Mouse (Mus musculus) spleen, adult 2 months (tissue): Measurements from ENCODE around the gene Rnf144a. TPM values are rescaled to one million over a fixed set of nuclear protein-coding genes. Genes with fewer than 3 reads are reported as not detected.

Experiments
- DNase-seq, 2 experiments: peaks; one replicate each; pipeline versions ENCODE4 v3.0.0 to v3.0.0-alpha.2; 2012 to 2021; ENCODE audit warnings: low spot score in 2 of 2, low read depth in 1 of 2
- H3K27ac ChIP-seq: fragments of 200-500 bp; 2 replicates; pipeline ENCODE4 v1.5.1; 2012; ENCODE audit warnings: low read length, inconsistent platforms; ENCODE audit not compliant: insufficient read depth
- H3K27me3 ChIP-seq: fragments of 200-500 bp; 2 replicates; pipeline ENCODE4 v1.6.1; 2012; ENCODE audit warnings: mild to moderate bottlenecking, moderate library complexity, low read length, inconsistent platforms; ENCODE audit not compliant: control insufficient read depth, insufficient read depth
- H3K36me3 ChIP-seq: fragments of 200-500 bp; 2 replicates; pipeline ENCODE4 v1.6.1; 2012; ENCODE audit warnings: mild to moderate bottlenecking, low read length, inconsistent platforms; ENCODE audit not compliant: control insufficient read depth, insufficient read depth
- H3K4me1 ChIP-seq: fragments of 200-500 bp; 2 replicates; pipeline ENCODE4 v1.6.1; 2011; ENCODE audit warnings: inconsistent platforms; ENCODE audit not compliant: control insufficient read depth, insufficient read depth, insufficient read length
- H3K4me3 ChIP-seq: fragments of 200-500 bp; 2 replicates; pipeline ENCODE4 v1.5.1; 2011; ENCODE audit warnings: mild to moderate bottlenecking, inconsistent platforms; ENCODE audit not compliant: insufficient read depth, insufficient read length; ENCODE audit errors: extremely low read depth
- CTCF ChIP-seq: fragments of 200-500 bp; IDR thresholded peaks from 2 replicates; pipeline ENCODE4 v1.5.1; 2011; ENCODE audit warnings: mild to moderate bottlenecking, inconsistent platforms; ENCODE audit not compliant: insufficient read depth, insufficient read length, insufficient replicate concordance; ENCODE audit errors: extremely low read depth
- POLR2A ChIP-seq: fragments of 200-500 bp; IDR thresholded peaks from 2 replicates; pipeline ENCODE4 v1.6.1; 2011; ENCODE audit warnings: low read depth, low read length, inconsistent platforms
- WGBS: fragments of 180-500 bp; shearing (Covaris S2); methylation state at CpG from one replicate; pipeline ENCODE4 v1.1.7; 2018; 5-methylcytosine and 5-hydroxymethylcytosine counted together
- polyA plus RNA-seq: library from polyadenylated mRNA; depleted of rRNA; stranded (reverse); fragments of >200 nt; gene quantifications from 2 replicates; pipeline ENCODE4 v1.2.3, GENCODE M21; 2012

The Rnf144a gene
- polyA plus RNA-seq, 1 experiment: 17.7 TPM

- WGBS: 85% methylated on average over 2 of the region's 2 CpGs
- peaks cover 3% of the 10 kb centered on the region; the same call in 1 of the 2 replicates for H3K4me1 ChIP-seq
- DNase-seq: peak in 1 of 2 experiments; percentile 38
- H3K4me3 ChIP-seq: no peak overlapping the region
- no peaks in the 10 kb centered on the region for H3K36me3 ChIP-seq
- H3K27me3 ChIP-seq: no peaks in the 10 kb centered on the region
- TF ChIP-seq POLR2A (no peak), CTCF (no peak)
- H3K27ac ChIP-seq: no peak overlapping the region
Measured at GRCm38 (mm10) chr12:26424841-26425240, 9.8 kb upstream of the Rnf144a start.

GRCm38 (mm10) chr12:26418322-26418721 lies 3.3 kb upstream of the Rnf144a start:
- Histone ChIP-seq H3K4me1 (peaks cover 15% of the 10 kb centered on the region; the same call in 1 of the 2 replicates), H3K27ac (peak overlapping the region; percentile 87), H3K27me3 (no peaks in the 10 kb centered on the region), H3K4me3 (no peak overlapping the region), H3K36me3 (no peaks in the 10 kb centered on the region)
- WGBS: 17% methylated on average over 4 of the region's 4 CpGs
- DNase-seq: peak in 1 of 2 experiments; percentile 66
- TF ChIP-seq CTCF (no peak), POLR2A (no peak)

- 88% methylated on average over 7 of the region's 7 CpGs for WGBS
- no peaks in the 10 kb centered on the region for H3K27me3 ChIP-seq
- H3K27ac ChIP-seq: no peak overlapping the region
- no peak for DNase-seq
- no peaks in the 10 kb centered on the region for H3K36me3 ChIP-seq
- H3K4me3 ChIP-seq: no peak overlapping the region
- H3K4me1 ChIP-seq: peaks cover 13% of the 10 kb centered on the region; the same call in 1 of the 2 replicates
- no peak for TF ChIP-seq POLR2A
- no peak for TF ChIP-seq CTCF
Measured at GRCm38 (mm10) chr12:26416636-26417295, 1.7 kb upstream of the Rnf144a start.

- WGBS: under 1% methylated on average over 64 of the region's 64 CpGs
- peak in 1 of 2 experiments; percentile 48 for DNase-seq
- H3K36me3 ChIP-seq: no peaks in the 10 kb centered on the region
- peaks cover 25% of the 10 kb centered on the region for H3K4me1 ChIP-seq
- peak overlapping the region; percentile 50; the same call in 1 of the 2 replicates for H3K27ac ChIP-seq
- TF ChIP-seq CTCF: no peak
- TF ChIP-seq POLR2A: no peak
- H3K4me3 ChIP-seq: peak overlapping the region; percentile 88
- no peaks in the 10 kb centered on the region for H3K27me3 ChIP-seq
Measured at GRCm38 (mm10) chr12:26414451-26415103, 477 bp downstream of the Rnf144a start.

GRCm38 (mm10) chr12:26413961-26414411 lies 1.1 kb downstream of the Rnf144a start:
- no peak for DNase-seq
- peak overlapping the region; percentile 88 for H3K4me3 ChIP-seq
- WGBS: 36% methylated on average over 8 of the region's 8 CpGs
- H3K4me1 ChIP-seq: peaks cover 25% of the 10 kb centered on the region
- no peaks in the 10 kb centered on the region for H3K27me3 ChIP-seq
- H3K36me3 ChIP-seq: no peaks in the 10 kb centered on the region
- no peak for TF ChIP-seq POLR2A
- no peak overlapping the region for H3K27ac ChIP-seq

- 91% methylated on average over 6 of the region's 6 CpGs for WGBS
- TF ChIP-seq POLR2A (no peak), CTCF (no peak)
- H3K4me3 ChIP-seq: no peak overlapping the region
Measured at GRCm38 (mm10) chr12:26412802-26413201, 2.3 kb downstream of the Rnf144a start.

More at GRCm38 (mm10) chr12:26412802-26413201, 2.3 kb downstream of the Rnf144a start:
- Histone ChIP-seq H3K27ac (no peak overlapping the region), H3K36me3 (no peaks in the 10 kb centered on the region), H3K27me3 (no peaks in the 10 kb centered on the region), H3K4me1 (peaks cover 26% of the 10 kb centered on the region)
- no peak for DNase-seq
